Mouse (Mus musculus): ENCODE results near the gene Nudt3.

- TF ChIP-seq SMC3 (IDR thresholded peaks at IDR 0.05; ENCODE audit: low read depth, low read length): no peak
- no peak for TF ChIP-seq PAX5 (IDR thresholded peaks at IDR 0.05; ENCODE audit: low read length)
- TF ChIP-seq CTCF (conservative IDR thresholded peaks at IDR 0.05 in 1 of 2, IDR thresholded peaks at IDR 0.05 in 1 of 2; ENCODE audit: low read depth in 2 of 2, low read length in 2 of 2): no peak
- TF ChIP-seq ZNF384 (IDR thresholded peaks at IDR 0.05; ENCODE audit: low read depth, low read length): no peak
- TF ChIP-seq CHD2 (IDR thresholded peaks at IDR 0.05; ENCODE audit: low read length): no peak
- no peak for TF ChIP-seq ELF1 (IDR thresholded peaks at IDR 0.05; ENCODE audit: low read depth, low read length)
- TF ChIP-seq ZMIZ1 (IDR thresholded peaks at IDR 0.05; ENCODE audit: low read depth, low read length): no peak
- no peak for TF ChIP-seq EP300 (IDR thresholded peaks at IDR 0.05; ENCODE audit: low read length)
- no peak for TF ChIP-seq CHD1 (IDR thresholded peaks at IDR 0.05; ENCODE audit: low read depth, low read length)
- TF ChIP-seq POLR2A (IDR thresholded peaks at IDR 0.05; ENCODE audit: low read depth, low read length): no peak
- no peak for TF ChIP-seq USF1 (IDR thresholded peaks at IDR 0.05; ENCODE audit: low read depth, low read length)
- TF ChIP-seq GABPA (IDR thresholded peaks at IDR 0.05; ENCODE audit: insufficient replicate concordance, low read depth, low read length): no peak
Observed at GRCm38 (mm10) chr17:27532095-27532494, 91.2 kb downstream of the Nudt3 start.
